Mouse (Mus musculus): Measurements from ENCODE around the gene Tbck.

- TF ChIP-seq CTCF (IDR thresholded peaks at IDR 0.05): no peak
- TF ChIP-seq EP300 (IDR thresholded peaks at IDR 0.05; ENCODE audit: insufficient read depth, low read depth, low read length): no peak
Observed at GRCm38 (mm10) chr3:132801910-132802309, 118.0 kb downstream of the Tbck start.

Measured in heart, adult 2 months (tissue).